Mouse (Mus musculus) embryonic fibroblast, embryonic 13.5 days (primary cell): Measurements from ENCODE around the gene Plce1. TPM values are rescaled to one million over a fixed set of nuclear protein-coding genes. Genes with fewer than 3 reads are reported as not detected.

Experiments
- H3K27ac ChIP-seq: 2 replicates; pipeline ENCODE4 v1.5.1; 2012; ENCODE audit warnings: low read length, control low read depth, inconsistent platforms; ENCODE audit not compliant: insufficient read depth
- H3K4me1 ChIP-seq: 2 replicates; pipeline ENCODE4 v1.6.1; 2011; ENCODE audit warnings: low read length; ENCODE audit not compliant: control insufficient read depth, insufficient read depth
- H3K4me3 ChIP-seq: 2 replicates; pipeline ENCODE4 v1.5.1; 2011; ENCODE audit warnings: mild to moderate bottlenecking, control low read depth, low read length; ENCODE audit not compliant: insufficient read depth
- CTCF ChIP-seq: IDR thresholded peaks from 2 replicates; pipeline ENCODE4 v1.5.1; 2011; ENCODE audit warnings: mild to moderate bottlenecking, control low read depth, low read length, moderate library complexity, borderline replicate concordance; ENCODE audit not compliant: insufficient read depth
- POLR2A ChIP-seq: IDR thresholded peaks from 2 replicates; pipeline ENCODE4 v1.6.1; 2011; ENCODE audit warnings: low read depth, mild to moderate bottlenecking, control low read depth, low read length, moderate library complexity
- polyA plus RNA-seq: library from polyadenylated mRNA; stranded (reverse); fragments of >200 nt; gene quantifications from 2 replicates; pipeline ENCODE4 v1.2.4, GENCODE M21; 2011; ENCODE audit warnings: low read depth; ENCODE audit not compliant: missing spikeins, insufficient read length

Gene Plce1
- polyA plus RNA-seq, 1 experiment = 10.8 TPM

DNA sequence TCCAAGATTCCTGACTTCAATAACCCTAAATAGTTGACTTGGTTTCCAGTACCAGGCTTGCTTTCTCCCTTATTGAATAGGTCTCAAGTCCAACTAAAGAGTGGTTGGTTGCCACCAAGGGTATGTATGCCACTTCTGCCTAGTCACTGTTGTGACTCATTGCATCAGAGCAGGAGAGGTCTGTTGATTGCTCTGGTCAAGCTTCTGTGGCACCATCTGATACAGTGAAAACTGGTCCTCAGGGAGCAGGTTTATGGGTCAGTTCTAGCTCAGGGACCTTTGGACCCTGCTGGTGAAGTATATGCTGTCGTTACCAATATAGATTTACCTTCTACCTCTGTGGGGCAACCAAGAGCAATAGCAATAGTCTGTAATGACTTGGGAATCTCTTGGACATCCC, 184.5 kb downstream of the Plce1 start:
- TF ChIP-seq CTCF (no peak), POLR2A (no peak)
- Histone ChIP-seq H3K4me1 (no peaks in the 10 kb centered on the region), H3K27ac (no peak overlapping the region)

GRCm38 (mm10) chr19:38672015-38672600, 191.2 kb downstream of the Plce1 start:
- TF ChIP-seq CTCF (no peak), POLR2A (no peak)
- Histone ChIP-seq H3K4me1 (no peaks in the 10 kb centered on the region; the same call in 1 of the 2 replicates), H3K27ac (no peak overlapping the region; the same call in 1 of the 2 replicates), H3K4me3 (no peak overlapping the region)

More for the DNA sequence above, 184.5 kb downstream of the Plce1 start:
- H3K4me3 ChIP-seq = no peak overlapping the region

GRCm38 (mm10) chr19:38673936-38674335, 193.0 kb downstream of the Plce1 start:
- no peak overlapping the region for H3K4me3 ChIP-seq
- no peak overlapping the region for H3K27ac ChIP-seq
- H3K4me1 ChIP-seq = no peaks in the 10 kb centered on the region; the same call in 1 of the 2 replicates
- no peak for TF ChIP-seq POLR2A
- TF ChIP-seq CTCF = no peak

DNA sequence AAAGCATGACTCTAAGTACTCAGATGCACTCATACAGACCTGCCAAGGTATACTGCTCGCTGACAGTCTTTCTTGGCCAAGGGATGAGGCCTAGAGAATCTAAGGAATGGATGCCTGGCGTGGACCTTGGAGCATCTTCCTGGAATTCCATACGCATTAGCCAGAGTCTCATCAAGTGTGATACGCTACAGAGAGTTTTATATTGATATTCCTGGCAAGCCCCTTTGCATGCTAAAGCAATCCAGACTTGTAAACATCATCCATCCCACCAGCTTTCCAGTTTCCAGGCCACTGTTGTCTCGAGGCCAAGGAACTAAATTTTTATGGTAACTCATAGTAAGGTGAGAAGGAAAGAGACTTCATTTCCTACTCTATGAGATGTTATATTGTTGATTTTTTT, 197.7 kb downstream of the Plce1 start:
- TF ChIP-seq CTCF (no peak), POLR2A (no peak)
- Histone ChIP-seq H3K4me3 (no peak overlapping the region), H3K4me1 (no peaks in the 10 kb centered on the region), H3K27ac (no peak overlapping the region)

DNA sequence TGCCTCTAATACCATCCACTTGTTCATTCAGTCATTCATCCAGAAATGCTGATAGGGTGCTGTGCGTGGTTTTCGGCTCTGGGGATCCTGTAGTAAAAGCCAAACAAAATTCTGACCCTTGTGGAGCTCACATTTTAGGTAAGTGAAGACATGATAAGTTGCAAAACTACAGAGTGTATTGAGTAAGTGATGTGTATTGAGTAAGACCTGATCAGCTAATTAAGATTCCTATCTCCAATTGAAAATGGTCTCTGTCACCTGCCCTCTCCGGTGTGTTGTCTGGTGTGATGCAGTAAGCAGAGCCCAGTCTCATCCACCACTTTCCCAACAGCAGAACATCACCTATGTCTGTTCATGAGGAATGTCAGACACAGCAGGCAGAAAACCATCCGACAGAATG, 198.6 kb downstream of the Plce1 start:
- no peak overlapping the region for H3K4me3 ChIP-seq
- no peak for TF ChIP-seq CTCF
- TF ChIP-seq POLR2A = no peak
- no peaks in the 10 kb centered on the region for H3K4me1 ChIP-seq
- no peak overlapping the region for H3K27ac ChIP-seq

GRCm38 (mm10) chr19:38687326-38687725, 206.4 kb downstream of the Plce1 start:
- Histone ChIP-seq H3K27ac (no peak overlapping the region), H3K4me1 (no peaks in the 10 kb centered on the region), H3K4me3 (no peak overlapping the region)
- TF ChIP-seq CTCF = no peak
- no peak for TF ChIP-seq POLR2A

DNA sequence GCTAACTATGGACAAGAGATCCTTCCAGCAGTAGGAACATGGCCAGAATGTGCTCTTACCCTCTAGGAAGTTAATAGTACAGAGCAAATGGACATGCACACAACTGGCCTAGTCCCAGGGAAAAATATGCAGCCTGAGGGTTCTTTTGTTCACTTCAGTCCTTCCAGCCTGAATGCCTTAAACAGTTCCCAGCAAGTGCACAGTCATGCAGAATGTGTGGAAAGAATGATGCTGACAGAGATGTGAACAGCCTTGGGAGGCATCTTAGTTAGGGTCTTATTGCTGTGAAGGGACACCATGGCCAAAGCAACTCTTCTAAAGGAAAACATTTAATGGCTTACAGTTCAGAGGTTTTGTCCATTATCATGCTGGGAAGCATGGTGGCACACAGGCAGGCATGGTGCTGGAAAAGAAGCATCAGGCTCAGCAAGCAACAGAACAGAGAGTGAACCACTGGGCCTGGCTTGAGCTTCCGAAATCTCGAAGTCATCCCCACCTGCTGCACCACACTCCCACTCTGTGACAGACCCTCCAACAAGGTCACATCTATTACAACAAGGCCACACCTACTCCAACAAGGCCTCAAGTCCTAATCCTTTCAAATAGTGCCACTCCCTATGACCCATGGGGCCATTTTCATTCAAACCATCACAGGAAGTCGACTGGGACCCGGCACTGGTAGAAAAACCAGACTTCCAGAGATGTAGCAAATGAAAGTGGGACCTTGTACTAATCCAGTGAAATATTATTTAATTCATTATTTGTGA, 208.0 kb downstream of the Plce1 start:
- no peak for TF ChIP-seq CTCF
- TF ChIP-seq POLR2A = no peak
- Histone ChIP-seq H3K4me1 (no peaks in the 10 kb centered on the region), H3K27ac (no peak overlapping the region), H3K4me3 (no peak overlapping the region)

GRCm38 (mm10) chr19:38690276-38690675, 209.4 kb downstream of the Plce1 start:
- H3K27ac ChIP-seq = no peak overlapping the region
- no peaks in the 10 kb centered on the region for H3K4me1 ChIP-seq
- H3K4me3 ChIP-seq = no peak overlapping the region
- TF ChIP-seq CTCF (no peak), POLR2A (no peak)

GRCm38 (mm10) chr19:38691533-38691932, 210.6 kb downstream of the Plce1 start:
- TF ChIP-seq CTCF (no peak), POLR2A (no peak)
- Histone ChIP-seq H3K4me1 (no peaks in the 10 kb centered on the region), H3K4me3 (no peak overlapping the region), H3K27ac (no peak overlapping the region)

DNA sequence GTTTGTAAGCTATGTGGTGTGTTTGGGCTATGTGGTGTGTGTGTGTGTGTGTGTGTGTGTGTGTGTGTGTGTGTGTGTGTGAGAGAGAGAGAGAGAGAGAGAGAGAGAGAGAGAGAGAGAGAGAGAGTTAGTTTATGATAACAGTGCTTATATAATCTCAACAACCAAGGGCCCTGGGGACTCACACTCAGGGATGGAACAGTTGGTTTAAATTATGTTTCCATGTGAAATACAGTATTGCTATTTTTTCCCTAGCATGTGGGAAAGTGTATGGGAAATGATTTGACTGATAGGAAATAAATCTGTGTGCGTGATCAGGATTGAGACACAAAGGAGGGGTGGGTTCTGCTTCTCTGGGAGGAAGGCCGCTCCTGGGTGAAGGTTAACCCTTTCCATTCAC, 212.4 kb downstream of the Plce1 start:
- Histone ChIP-seq H3K4me3 (no peak overlapping the region), H3K27ac (no peak overlapping the region), H3K4me1 (no peaks in the 10 kb centered on the region)
- TF ChIP-seq POLR2A (no peak), CTCF (no peak)
